Mouse (Mus musculus) lung, postnatal 0 days (tissue): ENCODE data around the gene Grk5.
A peak's percentile ranks its signal among the peaks of the same experiment; 100 is the strongest.

Source experiments
- CTCF ChIP-seq: IDR thresholded peaks from 2 replicates; pipeline ENCODE4 v1.5.1; 2016; ENCODE audit warnings: antibody characterized with exemption, mild to moderate bottlenecking
- EP300 ChIP-seq: IDR thresholded peaks from 2 replicates; pipeline ENCODE4 v1.6.1; 2016; ENCODE audit warnings: antibody characterized with exemption, mild to moderate bottlenecking, control low read depth

DNA sequence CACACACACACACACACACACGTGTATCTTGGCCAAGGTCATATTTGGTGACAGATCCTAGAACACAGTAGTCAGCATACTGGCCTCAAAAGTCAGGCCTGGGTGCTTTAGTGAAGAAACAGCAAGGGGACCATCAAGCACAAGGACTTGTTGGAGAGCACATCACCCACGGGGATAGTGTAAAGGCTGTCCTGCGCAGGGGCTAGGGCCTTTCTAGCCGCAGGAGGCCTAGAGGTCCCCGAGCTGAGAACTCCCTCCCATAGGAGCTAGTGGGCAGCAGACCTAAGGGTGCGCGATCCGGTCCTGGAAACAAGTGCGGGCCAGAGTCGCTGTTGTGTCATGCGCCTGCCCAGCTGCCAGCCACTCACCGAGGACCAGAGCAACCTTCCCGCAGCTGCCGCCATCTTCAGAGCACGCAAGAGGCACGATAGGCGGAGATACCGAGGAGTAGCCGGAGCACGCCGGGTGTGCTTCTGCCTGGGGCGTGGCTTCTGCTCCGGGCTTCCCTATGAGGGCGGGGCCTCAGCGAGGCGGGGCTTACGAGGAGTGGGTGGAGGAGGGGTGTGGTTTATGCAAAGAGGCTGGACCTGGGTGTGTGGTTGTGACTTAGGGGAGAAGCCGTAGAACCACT, 15.4 kb upstream of the Grk5 start, which contains the start of gene Prdx3:
- TF ChIP-seq EP300 (no peak), CTCF (peak; percentile 59)
